Mouse (Mus musculus): ENCODE measurements at regions not wholly inside any gene's neighbourhood (a gene's known extent, or its start where the extent isn't known, plus 50 kb on each side); places are given as distances from the start of the nearest gene placed in this dataset.
A peak's percentile ranks its signal among the peaks of the same experiment; 100 is the strongest.

GRCm38 (mm10) chr6:41112861-41113610 lies 77.7 kb upstream of the 2210010C04Rik start:
- peak; percentile 87 for TF ChIP-seq CTCF (IDR thresholded peaks at IDR 0.05; ENCODE audit: extremely low read depth, insufficient read depth, low read length)
- TF ChIP-seq POLR2A (IDR thresholded peaks at IDR 0.05; ENCODE audit: extremely low read depth, insufficient read depth, low read length) = no peak

Measured in cortical plate, adult 2 months (tissue).